Mouse (Mus musculus): ENCODE measurements at regions not wholly inside any gene's neighbourhood (a gene's known extent, or its start where the extent isn't known, plus 50 kb on each side); places are given as distances from the start of the nearest gene placed in this dataset.
"Not testable (repeated sequence)": the region's sequence is repeated elsewhere in the genome, so short reads cannot be mapped to it uniquely, and the experiment has no call there.

DNA sequence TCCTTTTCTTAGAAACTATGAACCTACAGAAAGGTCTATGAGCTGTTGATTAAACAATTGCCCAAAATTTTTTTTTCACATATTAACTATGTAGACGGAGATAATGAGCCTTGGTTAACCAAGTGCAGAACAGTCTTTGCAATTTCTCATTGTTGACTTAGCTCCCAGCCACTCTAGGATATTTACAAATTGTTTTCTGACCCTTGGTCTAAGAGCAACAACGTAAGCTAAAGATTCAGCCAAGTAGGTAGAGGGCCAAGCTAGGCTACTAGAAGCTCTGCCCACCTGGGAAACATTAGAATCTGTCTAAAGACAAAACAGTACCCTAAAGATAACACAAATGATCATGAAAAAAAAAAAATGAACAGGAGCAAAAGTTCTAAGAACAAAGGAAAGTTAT, 67.5 kb upstream of the Map9 start:
- H3K4me3 ChIP-seq = no peak overlapping the region
- H3K27ac ChIP-seq = no peak overlapping the region
- intact Hi-C loops (cut with DNase I) = no loop called here
- TF ChIP-seq CTCF (IDR thresholded peaks at IDR 0.05) = no peak
- no peak for DNase-seq

GRCm38 (mm10) chr3:82288996-82289395, 68.8 kb upstream of the Map9 start:
- H3K4me3 ChIP-seq = no peak overlapping the region
- DNase-seq = no peak
- no peak overlapping the region for H3K27ac ChIP-seq
- TF ChIP-seq CTCF (IDR thresholded peaks at IDR 0.05) = no peak
- intact Hi-C loops (cut with DNase I) = no loop called here

DNA sequence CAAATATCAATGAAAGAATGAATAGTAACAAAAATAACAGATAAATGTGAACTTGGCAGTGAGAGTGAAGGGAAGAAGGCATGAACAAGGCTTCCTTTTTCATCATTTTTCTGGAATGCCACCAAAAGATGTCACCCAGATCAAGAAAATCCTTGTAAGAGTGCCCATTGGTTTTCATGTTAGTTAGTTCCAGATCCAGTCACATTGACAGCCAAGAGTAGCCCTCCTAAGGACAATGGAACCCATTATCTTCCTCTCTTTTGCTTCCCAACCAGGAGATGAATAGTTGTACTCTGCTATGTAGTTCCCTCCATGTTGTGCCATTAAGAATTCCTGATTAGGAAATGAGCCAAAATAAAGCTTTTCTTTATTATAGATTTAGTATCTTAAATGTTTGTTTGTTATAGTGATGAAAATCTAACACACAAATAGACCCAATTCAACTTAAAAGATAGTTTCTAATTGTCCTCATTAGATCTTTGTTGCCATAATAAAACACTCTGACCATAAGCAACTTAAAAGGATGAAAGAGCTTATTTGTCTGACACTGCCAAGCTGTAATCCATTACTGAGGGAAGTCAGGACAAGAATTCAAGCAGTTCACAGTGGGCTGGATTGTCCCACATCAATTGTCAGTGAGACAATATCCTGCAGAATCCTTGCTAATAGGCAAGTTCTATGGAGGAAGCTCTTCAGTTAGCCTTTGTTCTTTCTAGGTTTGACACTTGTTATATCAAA, 80.7 kb upstream of the Map9 start:
- no peak overlapping the region for H3K4me3 ChIP-seq
- intact Hi-C loops (cut with DNase I) = no loop called here
- no peak overlapping the region for H3K27ac ChIP-seq
- no peak for TF ChIP-seq CTCF (IDR thresholded peaks at IDR 0.05)
- no peak for DNase-seq

DNA sequence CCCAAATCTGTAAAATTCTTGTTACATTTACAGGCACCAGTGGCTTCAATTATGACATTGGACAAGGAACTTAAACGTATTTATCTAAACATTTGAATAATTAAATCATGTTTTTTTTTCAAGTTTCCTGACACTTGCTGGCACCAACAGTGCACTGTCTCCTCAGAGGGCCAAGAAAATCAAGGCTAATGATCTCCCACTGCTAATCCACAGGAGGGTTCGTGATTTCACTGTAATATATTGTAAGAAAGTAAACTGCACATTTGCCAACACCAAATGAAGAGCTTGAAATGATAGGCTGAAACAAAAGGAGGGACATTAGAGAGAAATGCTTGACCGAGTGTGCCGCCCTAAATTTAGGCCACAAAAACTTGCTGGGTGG, 82.0 kb upstream of the Map9 start:
- no peak for DNase-seq
- TF ChIP-seq CTCF (IDR thresholded peaks at IDR 0.05) = no peak
- H3K4me3 ChIP-seq = no peak overlapping the region
- intact Hi-C loops (cut with DNase I) = no loop called here
- H3K27ac ChIP-seq = peak overlapping the region; percentile 50

DNA sequence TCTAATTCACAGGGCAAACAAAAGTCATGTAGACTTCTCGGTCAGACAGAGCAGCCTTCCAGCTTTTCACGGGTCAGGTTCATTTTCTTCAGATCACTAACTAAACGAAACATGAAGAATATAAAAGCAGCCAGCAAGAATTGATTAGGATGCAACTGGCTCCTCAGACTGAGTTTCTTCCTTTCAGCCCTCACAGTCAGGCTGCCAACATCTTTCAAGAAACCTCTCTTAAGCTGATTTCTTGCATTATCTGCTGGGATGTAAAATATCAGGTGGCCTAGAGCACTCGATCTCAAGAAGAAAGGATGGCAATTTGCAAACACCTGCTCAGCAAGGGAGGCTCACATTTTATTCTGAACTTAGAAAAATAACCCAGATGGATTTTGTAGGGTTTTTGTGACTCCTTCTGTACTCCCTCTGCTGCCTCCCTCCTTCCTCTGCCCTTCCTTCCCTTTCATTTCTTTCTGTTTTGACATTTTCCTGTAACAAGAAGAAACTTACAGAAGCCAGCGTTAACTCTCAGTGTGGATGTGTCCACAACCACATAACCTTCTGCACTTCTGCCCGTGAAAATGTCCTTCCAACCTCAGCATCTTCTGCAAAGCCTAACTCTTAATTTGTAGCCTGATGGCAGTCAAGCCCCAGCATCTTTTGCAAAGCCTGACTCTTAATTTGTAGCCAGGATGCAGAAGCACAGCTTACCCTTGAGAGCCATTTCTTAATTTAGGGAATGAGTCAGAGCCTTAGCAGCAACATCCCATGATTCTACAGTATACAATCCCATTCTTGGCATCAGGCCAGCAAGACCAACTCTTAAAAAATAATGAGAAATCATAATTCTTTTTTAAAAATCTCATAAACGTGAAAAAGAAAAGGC, 82.7 kb upstream of the Map9 start:
- TF ChIP-seq CTCF (IDR thresholded peaks at IDR 0.05) = no peak
- intact Hi-C loops (cut with DNase I) = no loop called here
- no peak for DNase-seq
- Histone ChIP-seq H3K27ac (peak overlapping the region; percentile 43), H3K4me3 (no peak overlapping the region)

DNA sequence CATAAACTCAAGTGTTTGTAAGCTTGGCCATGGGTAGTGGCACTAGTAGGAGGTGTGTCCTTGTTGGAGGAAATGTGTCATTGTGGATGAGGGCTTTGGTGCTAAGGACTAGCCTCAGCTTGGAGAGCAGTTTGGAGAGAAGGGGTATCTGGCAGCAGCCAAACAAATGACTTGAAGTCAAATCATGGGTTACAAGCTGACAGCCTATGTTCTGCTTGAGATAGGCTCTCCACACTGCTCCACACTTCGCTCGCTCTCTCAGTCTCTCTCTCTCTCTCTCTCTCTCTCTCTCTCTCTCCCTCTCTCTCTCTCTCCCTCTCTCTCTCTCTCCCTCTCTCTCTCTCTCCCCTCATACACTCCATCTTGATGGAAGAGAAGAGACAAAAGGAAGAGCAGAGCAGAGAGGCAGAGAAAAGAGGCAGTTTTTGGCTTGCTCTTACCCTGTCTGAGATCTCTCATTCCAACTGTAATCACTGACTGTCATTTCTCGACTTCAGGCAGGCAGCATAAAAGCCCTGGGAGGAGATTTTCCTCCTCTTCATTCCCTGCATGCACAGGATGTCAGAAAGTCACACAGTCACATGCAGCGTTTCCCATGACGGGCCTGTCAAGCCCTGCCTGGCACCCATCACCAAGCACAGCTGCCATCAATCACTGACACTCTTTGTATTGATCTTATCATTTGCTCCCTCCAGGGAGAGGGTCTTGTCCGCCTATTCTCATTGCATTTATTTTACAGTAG, 83.5 kb upstream of the Map9 start:
- no peak for DNase-seq
- H3K4me3 ChIP-seq = no peak overlapping the region
- peak overlapping the region; percentile 43 for H3K27ac ChIP-seq
- TF ChIP-seq CTCF (IDR thresholded peaks at IDR 0.05) = no peak
- intact Hi-C loops (cut with DNase I) = no loop called here

GRCm38 (mm10) chr3:82273511-82273910, 84.3 kb upstream of the Map9 start:
- H3K27ac ChIP-seq; H3K4me3 ChIP-seq; DNase-seq; intact Hi-C loops (cut with DNase I): not testable (repeated sequence)

DNA sequence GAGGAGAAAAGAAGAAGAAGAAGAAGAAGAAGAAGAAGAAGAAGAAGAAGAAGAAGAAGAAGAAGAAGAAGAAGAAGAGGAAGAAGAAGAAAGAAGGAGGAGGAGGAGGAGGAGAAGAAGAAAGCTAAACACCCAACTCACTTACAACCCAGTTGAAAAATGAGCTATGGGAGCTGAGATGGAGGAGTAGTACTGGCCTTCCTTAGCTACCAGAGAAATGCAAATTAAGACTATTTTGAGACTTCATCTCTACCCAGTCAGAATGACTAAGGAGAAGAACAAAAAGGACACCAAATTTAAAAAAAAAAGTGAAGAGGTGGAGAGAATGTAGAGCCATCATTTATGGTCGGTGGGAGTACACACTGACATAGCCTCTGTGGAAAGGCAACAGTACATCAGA, 85.9 kb upstream of the Map9 start:
- DNase-seq = no peak
- intact Hi-C loops (cut with DNase I) = no loop called here
- no peak for TF ChIP-seq CTCF (IDR thresholded peaks at IDR 0.05)
- Histone ChIP-seq H3K4me3 (no peak overlapping the region), H3K27ac (no peak overlapping the region)

GRCm38 (mm10) chr3:82265941-82266340, 91.9 kb upstream of the Map9 start:
- Histone ChIP-seq H3K4me3 (no peak overlapping the region), H3K27ac (no peak overlapping the region)
- intact Hi-C loops (cut with DNase I) = no loop called here
- DNase-seq = no peak
- no peak for TF ChIP-seq CTCF (IDR thresholded peaks at IDR 0.05)

- Histone ChIP-seq H3K27ac (no peak overlapping the region), H3K4me3 (no peak overlapping the region)
- no peak for DNase-seq
- intact Hi-C loops (cut with DNase I) = no loop called here
- no peak for TF ChIP-seq CTCF (IDR thresholded peaks at IDR 0.05)
These were observed 95.9 kb upstream of the Map9 start for GRCm38 (mm10) chr3:82261976-82262375.

DNA sequence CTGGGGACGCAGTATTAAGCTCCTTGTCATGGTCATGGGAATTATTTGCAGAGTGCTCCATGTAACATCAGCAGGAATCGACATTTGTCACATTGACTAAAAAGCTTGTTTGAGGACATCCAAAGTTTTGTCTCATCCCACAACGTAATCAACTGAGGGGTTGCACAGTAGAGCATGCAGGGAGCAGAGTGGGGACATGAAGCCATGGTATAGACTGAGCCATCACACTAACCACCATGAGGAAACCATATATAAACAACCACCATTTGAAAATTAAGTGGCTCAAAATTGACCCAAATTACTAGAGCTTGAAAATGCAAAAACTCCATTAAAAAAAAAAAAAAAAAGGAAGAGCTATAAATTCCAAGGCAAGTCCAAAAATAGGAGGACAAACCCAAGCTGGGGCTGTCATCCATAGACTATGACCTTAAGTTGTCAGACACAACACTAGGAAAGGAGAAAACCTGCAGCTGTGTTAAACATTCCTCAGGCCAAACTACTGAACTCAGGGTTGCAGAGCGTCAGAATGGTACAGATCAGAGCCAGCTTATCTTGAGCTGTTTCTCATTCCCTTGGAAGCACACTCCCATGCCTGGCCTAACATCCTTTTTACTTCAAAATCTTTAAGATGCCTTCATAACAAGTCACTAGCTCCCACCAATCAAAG, 97.7 kb upstream of the Map9 start:
- no peak for TF ChIP-seq CTCF (IDR thresholded peaks at IDR 0.05)
- no peak overlapping the region for H3K27ac ChIP-seq
- intact Hi-C loops (cut with DNase I) = no loop called here
- no peak for DNase-seq
- no peak overlapping the region for H3K4me3 ChIP-seq

GRCm38 (mm10) chr3:82250796-82251261, 105.2 kb upstream of the Gucy1a1 start:
- TF ChIP-seq CTCF (IDR thresholded peaks at IDR 0.05) = no peak
- no peak for DNase-seq
- Histone ChIP-seq H3K27ac (peak overlapping the region; percentile 46), H3K4me3 (no peak overlapping the region)
- intact Hi-C loops (cut with DNase I) = no loop called here
